8 mouse cellular contexts compared by ENCODE assay signal in genomic region chr14:28089636-28090443, GRCm38 (mm10).
DNase-seq lines count a peak whose midpoint lies in the region; TF ChIP-seq lines count a peak whose summit lies in the region.

No protein-coding gene starts in this region.

- peak; percentile 59; the same call in 1 of the 2 replicates for TF ChIP-seq CTCF in brain, embryonic 14.5 days (IDR thresholded peaks at IDR 0.05; ENCODE audit: borderline replicate concordance, extremely low read depth, insufficient read depth, insufficient read length)

- peak; percentile 6 to 48 for DNase-seq in adrenal gland, adult (ENCODE audit: inconsistent age in 2 of 2, low spot score in 1 of 2)
- DNase-seq in adrenal gland, adult 8-10 months, result no peak
- DNase-seq in kidney, adult 9 months, result peak; percentile 11
- no peak for DNase-seq in kidney, adult 11 months
- peak; percentile 82 for DNase-seq in brain, embryonic 14.5 days (ENCODE audit: low read depth)
- DNase-seq in kidney, postnatal 36 days, result peak; percentile 7 to 40
- no peak for DNase-seq in T-cell, adult 2 months (ENCODE audit: low spot score)
- DNase-seq in left cerebral cortex, postnatal 14 days (ENCODE audit: low spot score in 2 of 2), result no peak

- intact Hi-C loops in left cerebral cortex, postnatal 14 days (cut with DNase I), result loop anchor here (10.0 kb wide), 1 partner anchor 415 kb away; the partner anchor contains the start of gene Wnt5a

- TF ChIP-seq POLR2A in brain, embryonic 14.5 days (IDR thresholded peaks at IDR 0.05; ENCODE audit: borderline replicate concordance, extremely low read depth, insufficient read depth, insufficient read length, poor library complexity, severe bottlenecking), result no peak

Comparison
In these comparisons a context has a peak if more than half of its experiments do, and no peak if none do; other contexts are left out.
1. DNase-seq: peak in adrenal gland, adult (2 of 2), kidney, adult 9 months (single experiment), brain, embryonic 14.5 days (single experiment) and kidney, postnatal 36 days (2 of 2); none in adrenal gland, adult 8-10 months (single experiment), kidney, adult 11 months (single experiment), T-cell, adult 2 months (single experiment) and left cerebral cortex, postnatal 14 days (0 of 2).